Mouse (Mus musculus): ENCODE data around the gene Sec62.
A peak's percentile ranks its signal among the peaks of the same experiment; 100 is the strongest.

Gene Sec62

GRCm38 (mm10) chr3:30792737-30793402, at the start of gene Sec62:
Gene Sec62 (plus strand): TSS chr3:30792875.
- peak; percentile 92 for DNase-seq (ENCODE audit: low spot score)

- no peak for DNase-seq (ENCODE audit: low spot score)
These were observed 49.8 kb upstream of the Sec62 start for GRCm38 (mm10) chr3:30742891-30743290.

- no peak for DNase-seq (ENCODE audit: low spot score)
These were observed 46.7 kb upstream of the Sec62 start, which contains the start of gene Samd7 for GRCm38 (mm10) chr3:30746006-30746405. Gene Samd7 (plus strand): TSS chr3:30746293.

- DNase-seq (ENCODE audit: low spot score): no peak
These were observed 44.4 kb upstream of the Sec62 start for GRCm38 (mm10) chr3:30748316-30748715.

- DNase-seq (ENCODE audit: low spot score): no peak
These were observed 38.0 kb upstream of the Sec62 start for GRCm38 (mm10) chr3:30754696-30755095.

DNA sequence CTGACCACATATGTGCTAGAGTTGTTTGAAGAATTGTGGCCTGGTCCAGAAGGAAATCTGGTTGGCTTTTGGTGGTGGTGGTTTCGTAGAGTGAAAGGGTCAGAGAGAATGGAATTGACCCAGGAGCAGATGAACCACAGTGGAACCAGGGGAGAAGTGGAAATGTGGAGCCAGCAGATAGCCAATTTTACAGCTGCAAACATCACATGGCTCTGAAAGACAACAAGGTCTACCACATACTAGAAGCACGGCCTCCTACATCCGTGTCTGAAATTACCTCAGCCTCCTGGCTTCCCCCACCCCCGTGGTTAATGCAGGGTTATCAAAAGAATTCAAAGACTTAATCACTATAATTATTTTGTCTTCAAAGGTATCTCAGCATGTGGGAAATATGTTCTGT, 27.8 kb upstream of the Sec62 start:
- DNase-seq (ENCODE audit: low spot score): no peak

DNA sequence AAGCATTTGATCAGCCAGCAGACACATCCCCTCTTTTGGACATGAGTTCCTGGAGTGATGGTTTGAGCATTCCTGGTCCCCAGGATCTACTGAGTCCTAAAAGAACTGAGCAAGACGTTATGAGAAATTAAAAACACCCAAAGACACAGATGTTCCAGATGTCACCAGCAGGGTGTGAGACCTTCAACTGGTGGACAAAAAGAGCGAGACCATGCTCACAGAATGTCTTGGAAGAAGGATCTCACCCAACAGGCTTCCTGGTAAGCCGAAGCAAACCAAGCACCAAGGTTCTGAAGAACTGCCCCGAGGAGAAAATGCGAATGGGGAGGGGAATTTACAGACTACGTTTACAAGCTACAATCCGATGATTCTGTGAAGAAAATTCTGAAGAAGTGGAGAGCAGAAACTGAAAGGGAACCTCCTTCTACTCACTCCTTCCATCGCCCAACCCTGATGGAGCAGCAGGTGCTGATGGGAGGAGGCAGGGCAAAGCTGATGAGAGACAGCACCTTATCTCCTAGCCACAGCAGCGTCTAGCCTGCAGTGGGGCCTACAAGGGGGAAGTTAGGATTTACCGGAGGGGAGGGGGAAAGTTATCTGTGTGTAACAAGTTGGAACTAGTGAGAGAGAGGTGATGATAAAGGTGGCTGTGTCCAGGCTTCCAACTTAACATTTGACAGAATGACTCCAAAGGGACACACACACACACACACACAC, 27.2 kb upstream of the Sec62 start:
- peak; percentile 14 for DNase-seq (ENCODE audit: low spot score)

- DNase-seq (ENCODE audit: low spot score): peak; percentile 67
These were observed 26.5 kb upstream of the Sec62 start for GRCm38 (mm10) chr3:30766177-30766576.

DNA sequence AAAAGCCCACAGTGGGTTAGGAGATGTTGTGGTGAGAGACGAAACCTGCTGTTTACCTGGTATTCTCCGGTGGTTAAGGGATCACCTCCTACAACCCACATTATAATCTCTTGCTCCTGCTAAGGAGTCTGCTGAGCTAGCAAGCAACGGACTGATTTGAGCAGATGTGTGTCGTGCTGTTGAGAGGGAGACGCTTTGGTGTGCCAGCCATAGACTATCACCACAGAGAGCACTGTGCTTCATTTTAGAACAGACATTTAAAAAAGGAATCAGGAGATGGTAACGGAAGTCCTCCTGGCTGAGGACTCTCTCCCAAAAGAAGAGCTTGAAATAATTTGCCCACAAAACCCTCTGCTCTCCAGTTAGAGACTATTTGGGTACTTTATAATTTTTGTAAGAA, 25.4 kb upstream of the Sec62 start:
- DNase-seq (ENCODE audit: low spot score): no peak

DNA sequence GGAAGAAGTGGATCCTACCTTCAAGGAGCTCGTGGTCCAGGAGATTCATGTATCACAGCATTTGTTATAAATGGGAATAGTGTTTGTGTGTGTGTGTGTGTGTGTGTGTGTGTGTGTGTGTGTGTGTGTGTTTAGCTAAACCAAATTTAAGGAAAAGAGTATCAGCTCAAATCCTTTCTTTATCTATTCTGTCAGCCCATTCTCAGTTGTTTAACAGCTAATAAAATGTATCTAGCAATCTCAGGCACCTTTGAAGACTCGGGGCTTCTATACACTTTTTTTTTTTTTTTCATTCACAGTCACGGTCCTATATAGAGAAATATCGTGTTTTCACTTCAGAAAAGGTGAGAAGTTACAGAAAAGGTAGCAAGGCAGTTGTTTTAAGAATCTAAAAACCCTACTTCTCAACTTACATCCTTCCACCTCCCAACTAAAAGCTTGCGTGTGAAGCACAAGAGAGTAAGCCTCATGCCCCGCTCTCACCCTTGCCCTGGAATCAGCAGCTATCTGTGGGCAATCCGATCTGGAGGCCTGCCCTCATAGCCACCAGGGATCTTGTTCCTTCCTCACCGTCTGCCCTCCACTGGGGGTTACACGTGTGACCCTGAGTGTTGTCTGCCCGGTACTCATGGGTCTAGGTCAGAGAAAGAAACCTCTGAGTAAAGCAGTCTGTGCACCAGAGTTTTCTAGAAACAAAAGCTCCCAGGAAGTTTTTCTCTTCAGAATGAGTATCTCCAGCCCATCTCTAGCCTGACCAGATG, 22.7 kb upstream of the Sec62 start:
- DNase-seq (ENCODE audit: low spot score): no peak

DNA sequence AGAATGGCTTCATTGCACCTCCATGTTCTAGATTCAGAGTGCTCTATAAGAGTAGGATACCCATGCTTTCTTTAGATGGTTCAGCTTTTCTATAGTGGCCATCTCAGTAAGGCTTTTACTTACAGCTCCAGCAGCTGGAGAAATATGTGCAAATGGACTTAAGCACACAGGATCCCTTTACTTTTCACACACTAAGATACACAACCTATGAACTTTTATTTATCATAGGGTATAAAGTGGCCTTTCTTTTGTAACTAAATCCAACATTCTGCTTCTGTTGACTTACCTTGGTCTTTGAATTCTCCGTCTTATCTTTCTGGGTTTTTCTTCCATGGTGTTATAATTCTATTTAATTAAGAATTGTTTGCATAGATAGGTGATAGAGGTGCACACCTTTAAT, 21.1 kb upstream of the Sec62 start:
- DNase-seq (ENCODE audit: low spot score): no peak

GRCm38 (mm10) chr3:30772631-30773030, 20.0 kb upstream of the Sec62 start:
- DNase-seq (ENCODE audit: low spot score): no peak

DNA sequence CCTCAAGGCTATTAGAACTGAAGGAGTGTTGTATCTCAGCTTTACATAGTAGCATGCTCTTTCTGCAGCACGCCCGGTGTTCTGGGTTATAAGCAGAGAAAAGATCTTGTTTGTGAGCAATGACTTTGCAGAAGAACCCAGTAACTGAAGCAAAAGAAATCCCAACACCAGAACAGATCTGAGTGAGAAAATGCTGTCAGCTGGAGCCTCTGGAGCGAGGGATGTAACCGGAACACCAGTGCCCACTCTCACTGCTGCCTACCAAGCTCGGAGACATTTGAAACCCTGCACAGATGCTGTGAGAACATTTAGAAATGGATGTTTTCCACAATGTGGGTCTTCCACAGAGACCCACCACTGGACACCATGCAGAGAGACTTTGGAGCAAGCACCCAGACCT, 18.0 kb upstream of the Sec62 start:
- no peak for DNase-seq (ENCODE audit: low spot score)

GRCm38 (mm10) chr3:30777984-30778383, 14.7 kb upstream of the Sec62 start:
- no peak for DNase-seq (ENCODE audit: low spot score)

DNA sequence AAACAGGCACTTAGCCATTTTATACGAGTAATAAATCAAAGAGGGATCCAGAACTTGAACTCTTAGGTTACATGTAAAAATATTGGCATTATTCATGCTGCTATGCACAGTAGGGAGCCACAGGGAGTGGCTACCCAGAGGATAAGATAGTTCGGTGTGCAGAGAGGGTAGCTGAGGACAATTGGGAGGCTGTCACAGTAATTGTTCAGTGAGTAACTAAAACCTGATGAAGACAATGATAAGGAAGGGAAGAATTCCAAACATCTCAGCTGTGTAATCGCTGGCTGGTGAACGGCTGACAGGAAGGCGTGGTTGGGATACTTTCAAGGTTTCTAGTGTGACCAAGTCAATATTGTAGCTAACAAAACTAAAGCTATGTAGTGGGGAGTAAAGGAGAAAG, 4.1 kb upstream of the Sec62 start:
- peak; percentile 68 for DNase-seq (ENCODE audit: low spot score)

DNA sequence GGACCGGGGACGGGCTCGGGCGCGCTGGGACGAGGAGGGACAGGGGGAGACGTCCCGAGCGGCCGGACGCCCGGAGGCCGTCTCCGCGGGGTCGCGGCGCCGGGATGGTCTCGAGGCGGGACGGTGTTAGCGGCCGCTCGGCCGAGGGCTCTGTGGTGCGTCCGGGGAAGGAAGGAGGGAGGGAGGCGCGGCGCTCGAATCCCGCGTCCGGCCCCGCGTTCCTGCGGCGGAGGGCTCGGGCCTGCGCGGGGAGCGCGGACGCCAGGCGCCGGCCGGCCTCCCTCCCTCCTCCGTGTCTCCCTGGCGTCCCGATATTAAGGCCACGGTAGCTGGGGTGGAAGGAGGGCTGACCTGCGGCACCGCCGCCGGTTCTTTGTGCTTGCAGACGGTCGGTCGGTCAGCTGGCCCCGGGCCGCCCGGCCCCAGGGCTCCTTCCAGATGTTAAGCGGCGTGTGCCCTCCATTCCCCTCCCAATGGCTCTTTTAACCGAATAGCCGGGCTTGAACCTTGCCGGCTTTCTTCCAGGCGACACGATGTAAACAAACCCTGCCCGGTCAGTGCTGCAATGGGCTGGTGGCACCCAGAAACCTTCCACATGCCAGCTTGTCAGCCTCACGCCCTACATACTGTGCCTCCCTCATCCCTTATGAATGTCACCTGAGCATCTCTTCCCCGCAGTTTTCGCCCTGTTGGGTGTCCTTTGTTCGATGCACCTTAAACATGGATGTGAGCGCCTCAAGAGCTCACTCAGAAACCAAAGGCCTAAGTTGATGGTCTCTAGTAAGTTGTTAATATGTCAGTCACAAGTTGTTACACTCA, 937 bp downstream of the Sec62 start:
- peak; percentile 28 for DNase-seq (ENCODE audit: low spot score)

DNA sequence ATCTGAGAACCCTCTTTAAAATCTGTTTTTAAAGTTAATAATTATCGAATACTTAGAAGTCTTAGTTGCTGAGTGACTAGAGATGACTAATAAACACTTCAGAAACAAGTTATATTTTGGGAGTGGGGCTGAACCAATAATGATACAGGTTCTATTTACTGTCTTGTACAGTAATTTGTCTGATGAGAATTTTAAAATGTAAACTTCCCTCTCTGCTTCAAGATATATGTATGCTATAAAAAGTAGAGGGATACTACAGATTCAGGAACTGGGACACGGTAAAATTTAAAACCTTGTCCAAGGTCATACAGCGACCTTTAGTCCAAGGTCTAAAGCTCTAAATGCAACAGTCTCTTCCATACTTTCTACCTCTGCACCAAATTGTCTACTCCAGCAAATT, 9.5 kb downstream of the Sec62 start:
- DNase-seq (ENCODE audit: low spot score): no peak

- peak; percentile 85 for DNase-seq (ENCODE audit: low spot score)
These were observed 20.2 kb downstream of the Sec62 start for GRCm38 (mm10) chr3:30812881-30813280.

DNA sequence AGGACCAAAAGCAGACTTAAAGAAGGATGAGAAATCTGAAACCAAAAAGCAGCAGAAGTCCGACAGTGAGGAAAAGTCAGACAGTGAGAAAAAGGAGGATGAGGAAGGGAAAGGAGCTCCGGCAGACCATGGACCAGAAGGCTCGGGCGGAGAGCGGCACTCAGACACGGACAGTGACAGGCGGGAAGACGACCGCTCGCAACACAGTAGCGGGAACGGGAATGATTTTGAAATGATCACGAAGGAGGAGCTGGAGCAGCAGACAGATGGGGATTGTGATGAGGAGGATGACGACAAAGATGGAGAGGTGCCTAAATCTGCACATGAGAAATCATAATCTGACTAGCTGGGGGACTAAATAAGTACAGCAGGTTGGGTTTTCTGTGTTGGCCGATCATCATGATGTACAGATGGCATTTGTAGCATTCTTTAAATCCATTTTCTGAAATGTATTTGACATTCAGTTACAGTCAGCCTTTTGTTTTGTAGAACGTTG, 26.0 kb downstream of the Sec62 start:
- DNase-seq (ENCODE audit: low spot score): no peak

- no peak for DNase-seq (ENCODE audit: low spot score)
These were observed 29.5 kb downstream of the Sec62 start for GRCm38 (mm10) chr3:30822163-30822562.

- no peak for DNase-seq (ENCODE audit: low spot score)
These were observed 33.4 kb downstream of the Sec62 start for GRCm38 (mm10) chr3:30826069-30826468.
